Mouse (Mus musculus): ENCODE measurements around the gene Gm37419. TPM values are rescaled to one million over a fixed set of nuclear protein-coding genes. Genes with fewer than 3 reads are reported as not detected.

Gene Gm37419
- polyA plus RNA-seq, 1 experiment: not detected

DNA sequence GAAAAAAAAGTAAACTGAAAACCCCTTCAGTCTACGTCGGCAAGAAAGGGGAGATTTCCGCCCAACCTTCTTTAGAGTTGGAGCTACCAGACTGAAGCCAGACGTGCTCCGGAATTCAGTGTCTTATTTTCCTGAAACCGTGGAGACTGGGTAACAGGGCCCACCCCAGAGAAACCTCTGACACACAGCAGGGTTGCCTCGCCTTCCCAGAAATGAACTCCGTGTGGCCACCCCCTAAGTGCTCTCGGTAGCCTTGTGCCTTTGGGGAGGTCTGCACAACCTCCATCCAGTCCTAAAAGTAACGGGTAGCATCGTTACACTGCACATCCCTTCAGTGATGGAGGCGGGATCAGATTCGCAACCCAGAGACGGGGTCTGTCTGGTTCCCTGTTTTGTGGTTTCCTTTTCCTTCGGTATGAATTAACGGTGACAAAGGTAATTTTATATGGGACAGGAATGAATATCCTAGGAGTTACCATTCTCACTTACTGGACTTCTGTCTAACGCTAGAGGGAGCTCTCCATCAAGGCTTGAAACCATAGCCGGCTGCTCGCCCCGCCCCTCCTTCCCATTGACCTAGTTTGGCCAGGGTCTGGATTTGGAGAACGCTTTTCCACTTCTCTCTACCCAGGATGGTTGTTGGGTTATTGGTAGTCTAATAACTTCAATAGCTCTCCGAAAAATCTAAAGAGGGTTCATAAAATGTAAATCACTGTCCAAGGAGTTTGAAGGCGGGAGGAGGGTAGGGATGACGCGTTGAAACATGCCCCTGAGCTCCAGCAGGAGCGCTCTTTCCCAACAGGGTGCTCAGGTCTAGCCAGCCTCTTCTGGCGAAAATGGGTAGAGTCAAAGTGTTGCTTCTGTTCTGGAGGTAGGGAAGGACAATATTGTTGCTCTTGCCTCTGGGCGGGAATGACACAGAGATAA lies 6.1 kb upstream of the Gm37419 start:
- TF ChIP-seq POLR2A (IDR thresholded peaks at IDR 0.05; ENCODE audit: borderline replicate concordance, control insufficient read depth, low read depth, low read length): no peak
- peak; percentile 76 for TF ChIP-seq CTCF (IDR thresholded peaks at IDR 0.05; ENCODE audit: control insufficient read depth, insufficient read depth, low read length)
- WGBS: 5% methylated on average over 28 of the region's 28 CpGs

DNA sequence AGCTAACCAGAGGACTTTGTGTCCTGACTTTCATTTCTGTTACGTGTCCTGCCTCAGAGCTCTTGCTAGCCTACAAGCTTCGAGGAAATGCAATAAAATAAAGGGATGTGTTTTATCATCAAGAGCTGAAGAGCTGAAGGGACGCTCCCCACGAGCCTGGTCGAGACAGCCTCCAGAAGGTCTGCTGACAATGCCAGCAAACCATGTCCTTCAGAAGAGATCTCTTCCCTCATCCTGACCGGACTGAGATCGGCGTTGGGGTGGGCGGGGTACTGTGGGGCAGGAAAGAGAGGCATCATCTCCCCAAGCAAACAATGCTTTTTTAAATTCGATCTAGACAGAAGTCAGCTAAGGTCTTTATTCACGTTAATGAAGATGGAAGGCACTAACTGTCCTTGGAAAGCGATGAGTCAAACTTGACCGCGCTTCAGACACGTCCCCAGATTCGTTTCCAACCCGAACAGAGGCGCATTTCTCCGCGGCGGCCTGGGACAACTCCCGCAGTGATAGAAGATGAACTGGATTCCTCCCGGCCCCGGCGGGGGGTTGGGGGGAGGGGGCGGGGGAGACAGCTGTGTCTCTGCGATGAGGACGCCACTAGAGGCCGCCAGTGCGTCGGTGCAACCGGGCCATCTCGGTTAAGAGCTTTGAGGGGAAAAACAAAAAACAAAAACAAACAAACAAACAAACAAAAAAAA lies 5.2 kb upstream of the Gm37419 start:
- peaks cover 5% of the 10 kb centered on the region; the same call in 1 of the 2 replicates for H3K4me1 ChIP-seq (ENCODE audit: control insufficient read depth, insufficient read depth, low read length)
- H3K27ac ChIP-seq (ENCODE audit: control insufficient read depth, insufficient read depth, low read depth, low read length, poor library complexity): 0 out of 2 replicates have a peak overlapping the region, but pooled peaks have one; percentile 2
- 0 out of 2 replicates have a peak, but pooled peaks have one; percentile 7 for TF ChIP-seq POLR2A (IDR thresholded peaks at IDR 0.05; ENCODE audit: borderline replicate concordance, control insufficient read depth, low read depth, low read length)
- peak; percentile 54 for TF ChIP-seq CTCF (IDR thresholded peaks at IDR 0.05; ENCODE audit: control insufficient read depth, insufficient read depth, low read length)
- H3K4me3 ChIP-seq (replicated peaks; ENCODE audit: control insufficient read depth, low read depth, low read length): peak overlapping the region; percentile 38
- WGBS: 3% methylated on average over 33 of the region's 33 CpGs

More for the DNA sequence above, 6.1 kb upstream of the Gm37419 start:
- H3K27ac ChIP-seq (ENCODE audit: control insufficient read depth, insufficient read depth, low read depth, low read length, poor library complexity): 0 out of 2 replicates have a peak overlapping the region, but pooled peaks have one; percentile 2
- peak overlapping the region; percentile 38 for H3K4me3 ChIP-seq (replicated peaks; ENCODE audit: control insufficient read depth, low read depth, low read length)
- H3K4me1 ChIP-seq (ENCODE audit: control insufficient read depth, insufficient read depth, low read length): peaks cover 5% of the 10 kb centered on the region; the same call in 1 of the 2 replicates

DNA sequence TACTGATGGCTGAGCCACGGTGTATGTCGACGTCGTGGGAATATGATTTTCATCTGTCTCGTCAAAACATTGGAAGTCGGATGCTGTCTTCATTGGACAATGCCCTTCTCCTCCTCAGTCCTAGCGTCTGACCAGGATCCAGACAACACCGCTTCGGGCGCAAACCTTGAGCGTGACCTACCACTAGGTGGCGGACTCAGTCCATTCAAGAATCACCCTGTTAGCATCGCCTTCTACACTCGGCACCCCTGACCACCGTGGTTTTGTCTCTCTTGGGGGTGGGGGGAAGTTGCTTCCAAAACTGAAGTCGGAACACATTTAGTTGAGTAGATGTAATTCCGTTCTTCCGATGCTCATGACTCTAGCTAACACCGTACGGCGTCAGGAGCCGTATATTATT lies 4.1 kb upstream of the Gm37419 start:
- H3K4me3 ChIP-seq (replicated peaks; ENCODE audit: control insufficient read depth, low read depth, low read length): no peak overlapping the region
- H3K4me1 ChIP-seq (ENCODE audit: control insufficient read depth, insufficient read depth, low read length): peaks cover 5% of the 10 kb centered on the region; the same call in 1 of the 2 replicates
- WGBS: under 1% methylated on average over 22 of the region's 22 CpGs
- H3K27ac ChIP-seq (ENCODE audit: control insufficient read depth, insufficient read depth, low read depth, low read length, poor library complexity): no peak overlapping the region
- no peak for TF ChIP-seq POLR2A (IDR thresholded peaks at IDR 0.05; ENCODE audit: borderline replicate concordance, control insufficient read depth, low read depth, low read length)
- peak; percentile 96 for TF ChIP-seq CTCF (IDR thresholded peaks at IDR 0.05; ENCODE audit: control insufficient read depth, insufficient read depth, low read length)

GRCm38 (mm10) chr16:23984760-23985466 lies 3.4 kb upstream of the Gm37419 start:
- H3K27ac ChIP-seq (ENCODE audit: control insufficient read depth, insufficient read depth, low read depth, low read length, poor library complexity): peak overlapping the region; percentile 60
- TF ChIP-seq CTCF (IDR thresholded peaks at IDR 0.05; ENCODE audit: control insufficient read depth, insufficient read depth, low read length) (no peak; the same call in 1 of the 2 replicates), POLR2A (IDR thresholded peaks at IDR 0.05; ENCODE audit: borderline replicate concordance, control insufficient read depth, low read depth, low read length) (peak; percentile 36; the same call in 1 of the 2 replicates)
- peak overlapping the region; percentile 44 for H3K4me3 ChIP-seq (replicated peaks; ENCODE audit: control insufficient read depth, low read depth, low read length)
- H3K4me1 ChIP-seq (ENCODE audit: control insufficient read depth, insufficient read depth, low read length): peaks cover 5% of the 10 kb centered on the region; the same call in 1 of the 2 replicates
- 1% methylated on average over 22 of the region's 22 CpGs for WGBS

GRCm38 (mm10) chr16:23985467-23985861 lies 2.8 kb upstream of the Gm37419 start:
- TF ChIP-seq CTCF (IDR thresholded peaks at IDR 0.05; ENCODE audit: control insufficient read depth, insufficient read depth, low read length): peak; percentile 40
- no peak for TF ChIP-seq POLR2A (IDR thresholded peaks at IDR 0.05; ENCODE audit: borderline replicate concordance, control insufficient read depth, low read depth, low read length)
- Histone ChIP-seq H3K4me1 (ENCODE audit: control insufficient read depth, insufficient read depth, low read length) (peaks cover 5% of the 10 kb centered on the region; the same call in 1 of the 2 replicates), H3K27ac (ENCODE audit: control insufficient read depth, insufficient read depth, low read depth, low read length, poor library complexity) (no peak overlapping the region), H3K4me3 (replicated peaks; ENCODE audit: control insufficient read depth, low read depth, low read length) (no peak overlapping the region)
- WGBS: under 1% methylated on average over 6 of the region's 6 CpGs

GRCm38 (mm10) chr16:23986176-23986575 lies 2.1 kb upstream of the Gm37419 start:
- TF ChIP-seq POLR2A (IDR thresholded peaks at IDR 0.05; ENCODE audit: borderline replicate concordance, control insufficient read depth, low read depth, low read length) (no peak), CTCF (IDR thresholded peaks at IDR 0.05; ENCODE audit: control insufficient read depth, insufficient read depth, low read length) (no peak)
- Histone ChIP-seq H3K27ac (ENCODE audit: control insufficient read depth, insufficient read depth, low read depth, low read length, poor library complexity) (peak overlapping the region; percentile 62; the same call in 1 of the 2 replicates), H3K4me1 (ENCODE audit: control insufficient read depth, insufficient read depth, low read length) (peaks cover 5% of the 10 kb centered on the region; the same call in 1 of the 2 replicates), H3K4me3 (replicated peaks; ENCODE audit: control insufficient read depth, low read depth, low read length) (peak overlapping the region; percentile 90)
- WGBS: 1% methylated on average over 3 of the region's 3 CpGs

DNA sequence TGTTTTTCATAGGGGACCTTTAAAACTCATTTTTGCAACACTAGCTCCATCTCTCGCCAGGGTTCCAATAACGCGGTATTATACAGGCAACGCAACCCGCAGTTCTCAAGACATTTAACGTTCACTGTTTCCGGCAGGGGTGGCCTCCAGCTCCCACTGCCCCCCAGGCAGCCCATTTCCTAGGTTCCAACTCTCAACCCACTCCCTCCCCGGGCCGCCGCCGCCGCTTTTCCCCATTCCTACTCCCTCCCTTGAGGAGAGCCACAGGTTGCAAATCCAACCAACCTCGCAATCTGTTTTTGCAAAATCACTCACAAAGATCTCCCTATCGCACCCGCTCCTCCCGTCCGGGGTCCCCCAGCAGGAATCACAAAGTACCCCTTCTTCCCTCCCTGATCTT lies 1.4 kb upstream of the Gm37419 start:
- H3K27ac ChIP-seq (ENCODE audit: control insufficient read depth, insufficient read depth, low read depth, low read length, poor library complexity): peak overlapping the region; percentile 100
- WGBS: under 1% methylated on average over 17 of the region's 17 CpGs
- peaks cover 5% of the 10 kb centered on the region; the same call in 1 of the 2 replicates for H3K4me1 ChIP-seq (ENCODE audit: control insufficient read depth, insufficient read depth, low read length)
- peak overlapping the region; percentile 90 for H3K4me3 ChIP-seq (replicated peaks; ENCODE audit: control insufficient read depth, low read depth, low read length)
- TF ChIP-seq POLR2A (IDR thresholded peaks at IDR 0.05; ENCODE audit: borderline replicate concordance, control insufficient read depth, low read depth, low read length) (no peak), CTCF (IDR thresholded peaks at IDR 0.05; ENCODE audit: control insufficient read depth, insufficient read depth, low read length) (no peak)
